Mouse (Mus musculus): Measurements from ENCODE around the gene Gm2a. TPM values are rescaled to one million over a fixed set of nuclear protein-coding genes. Genes with fewer than 3 reads are reported as not detected.

Gene Gm2a
- polyA plus RNA-seq, 2 experiments: 12.2 to 34.6 TPM

- no peaks in the 10 kb centered on the region for H3K27me3 ChIP-seq (ENCODE audit: control insufficient read depth, insufficient read depth, low read length)
- no peak for DNase-seq (ENCODE audit: low spot score)
- no peaks in the 10 kb centered on the region for H3K4me1 ChIP-seq (ENCODE audit: control insufficient read depth, insufficient read depth, low read length)
- no peak overlapping the region for H3K4me3 ChIP-seq (replicated peaks; ENCODE audit: low read length)
- H3K9me3 ChIP-seq (ENCODE audit: control insufficient read depth, low read length): no peaks in the 10 kb centered on the region
- no peak for TF ChIP-seq POLR2A (IDR thresholded peaks at IDR 0.05; ENCODE audit: borderline replicate concordance, extremely low read depth, insufficient read depth, insufficient read length)
- H3K4me2 ChIP-seq (replicated peaks; ENCODE audit: low read depth, low read length, severe bottlenecking): no peak overlapping the region
- WGBS: 79% methylated on average over 3 of the region's 3 CpGs
- ATAC-seq (ENCODE audit: low FRiP score, low read depth): no peak
- no peaks in the 10 kb centered on the region for H3K36me3 ChIP-seq (ENCODE audit: control insufficient read depth, insufficient read depth, low read length)
- no peak overlapping the region for H3K27ac ChIP-seq (replicated peaks; ENCODE audit: low read depth, low read length)
- no peak overlapping the region for H3K9ac ChIP-seq (ENCODE audit: low read depth, low read length, severe bottlenecking)
These were observed 5.3 kb downstream of the Gm2a start for GRCm38 (mm10) chr11:55103229-55103628.

- Histone ChIP-seq H3K4me1 (ENCODE audit: control insufficient read depth, insufficient read depth, low read length) (0 out of 2 replicates have a peak, but pooled peaks cover 1% of the 10 kb centered on the region), H3K9ac (ENCODE audit: low read depth, low read length, severe bottlenecking) (no peak overlapping the region), H3K4me2 (replicated peaks; ENCODE audit: low read depth, low read length, severe bottlenecking) (no peak overlapping the region), H3K27me3 (ENCODE audit: control insufficient read depth, insufficient read depth, low read length) (no peaks in the 10 kb centered on the region), H3K9me3 (ENCODE audit: control insufficient read depth, low read length) (no peaks in the 10 kb centered on the region), H3K4me3 (replicated peaks; ENCODE audit: low read length) (no peak overlapping the region), H3K36me3 (ENCODE audit: control insufficient read depth, insufficient read depth, low read length) (no peaks in the 10 kb centered on the region), H3K27ac (replicated peaks; ENCODE audit: low read depth, low read length) (no peak overlapping the region)
- TF ChIP-seq POLR2A (IDR thresholded peaks at IDR 0.05; ENCODE audit: borderline replicate concordance, extremely low read depth, insufficient read depth, insufficient read length): no peak
- DNase-seq (ENCODE audit: low spot score) (no peak), ATAC-seq (ENCODE audit: low FRiP score, low read depth) (no peak)
- whole genome bisulfite sequencing: 79% methylated on average over 4 of the region's 4 CpGs
These were observed 7.5 kb downstream of the Gm2a start for GRCm38 (mm10) chr11:55105389-55105788.

GRCm38 (mm10) chr11:55106636-55107035 is 8.7 kb downstream of the Gm2a start:
- peaks cover 6% of the 10 kb centered on the region; the same call in 1 of the 2 replicates for H3K4me1 ChIP-seq (ENCODE audit: control insufficient read depth, insufficient read depth, low read length)
- TF ChIP-seq POLR2A (IDR thresholded peaks at IDR 0.05; ENCODE audit: borderline replicate concordance, extremely low read depth, insufficient read depth, insufficient read length): no peak
- ATAC-seq (ENCODE audit: low FRiP score, low read depth): no peak
- H3K9ac ChIP-seq (ENCODE audit: low read depth, low read length, severe bottlenecking): no peak overlapping the region
- H3K9me3 ChIP-seq (ENCODE audit: control insufficient read depth, low read length): no peaks in the 10 kb centered on the region
- DNase-seq (ENCODE audit: low spot score): no peak
- no peaks in the 10 kb centered on the region for H3K27me3 ChIP-seq (ENCODE audit: control insufficient read depth, insufficient read depth, low read length)
- no peak overlapping the region for H3K4me3 ChIP-seq (replicated peaks; ENCODE audit: low read length)
- WGBS: 73% methylated on average over 1 of the region's 1 CpGs
- no peak overlapping the region for H3K4me2 ChIP-seq (replicated peaks; ENCODE audit: low read depth, low read length, severe bottlenecking)
- H3K36me3 ChIP-seq (ENCODE audit: control insufficient read depth, insufficient read depth, low read length): no peaks in the 10 kb centered on the region
- H3K27ac ChIP-seq (replicated peaks; ENCODE audit: low read depth, low read length): no peak overlapping the region

- H3K4me3 ChIP-seq (replicated peaks; ENCODE audit: low read length): no peak overlapping the region
- H3K27ac ChIP-seq (replicated peaks; ENCODE audit: low read depth, low read length): no peak overlapping the region
- no peaks in the 10 kb centered on the region for H3K27me3 ChIP-seq (ENCODE audit: control insufficient read depth, insufficient read depth, low read length)
- H3K9me3 ChIP-seq (ENCODE audit: control insufficient read depth, low read length): no peaks in the 10 kb centered on the region
- no peaks in the 10 kb centered on the region for H3K36me3 ChIP-seq (ENCODE audit: control insufficient read depth, insufficient read depth, low read length)
- DNase-seq (ENCODE audit: low spot score): no peak
- no peak for TF ChIP-seq POLR2A (IDR thresholded peaks at IDR 0.05; ENCODE audit: borderline replicate concordance, extremely low read depth, insufficient read depth, insufficient read length)
- no peak overlapping the region for H3K4me2 ChIP-seq (replicated peaks; ENCODE audit: low read depth, low read length, severe bottlenecking)
- H3K9ac ChIP-seq (ENCODE audit: low read depth, low read length, severe bottlenecking): no peak overlapping the region
- no peak for ATAC-seq (ENCODE audit: low FRiP score, low read depth)
- H3K4me1 ChIP-seq (ENCODE audit: control insufficient read depth, insufficient read depth, low read length): peaks cover 6% of the 10 kb centered on the region; the same call in 1 of the 2 replicates
- WGBS: 90% methylated on average over 7 of the region's 7 CpGs
These were observed 11.8 kb downstream of the Gm2a start for GRCm38 (mm10) chr11:55109521-55110300.

- Histone ChIP-seq H3K4me3 (replicated peaks; ENCODE audit: low read length) (no peak overlapping the region), H3K4me2 (replicated peaks; ENCODE audit: low read depth, low read length, severe bottlenecking) (no peak overlapping the region), H3K9ac (ENCODE audit: low read depth, low read length, severe bottlenecking) (no peak overlapping the region), H3K4me1 (ENCODE audit: control insufficient read depth, insufficient read depth, low read length) (peaks cover 6% of the 10 kb centered on the region; the same call in 1 of the 2 replicates), H3K27ac (replicated peaks; ENCODE audit: low read depth, low read length) (no peak overlapping the region), H3K9me3 (ENCODE audit: control insufficient read depth, low read length) (no peaks in the 10 kb centered on the region), H3K27me3 (ENCODE audit: control insufficient read depth, insufficient read depth, low read length) (no peaks in the 10 kb centered on the region), H3K36me3 (ENCODE audit: control insufficient read depth, insufficient read depth, low read length) (no peaks in the 10 kb centered on the region)
- no peak for TF ChIP-seq POLR2A (IDR thresholded peaks at IDR 0.05; ENCODE audit: borderline replicate concordance, extremely low read depth, insufficient read depth, insufficient read length)
- peak; percentile 20 for DNase-seq (ENCODE audit: low spot score)
- 61% methylated on average over 7 of the region's 7 CpGs for WGBS
- no peak for ATAC-seq (ENCODE audit: low FRiP score, low read depth)
These were observed 12.8 kb downstream of the Gm2a start for GRCm38 (mm10) chr11:55110566-55111169.
